Mouse (Mus musculus) liver, embryonic 15.5 days (tissue): ENCODE data around the gene 1700067P10Rik. TPM values are rescaled to one million over a fixed set of nuclear protein-coding genes. Genes with fewer than 3 reads are reported as not detected.

Source experiments
- ATAC-seq: fragments of 200-750 bp; cut with Nextera tagmentation; 2 replicates; pipeline ENCODE4 v1.8.0; 2017; ENCODE audit warnings: moderate number of reproducible peaks, mild to moderate bottlenecking, moderate library complexity; ENCODE audit not compliant: insufficient read depth
- H3K27ac ChIP-seq: fragments of 300-500 bp; sonication (generic); replicated peaks from 2 replicates; pipeline ENCODE4 v1.5.1; 2015; ENCODE audit warnings: mild to moderate bottlenecking, inconsistent platforms
- H3K27me3 ChIP-seq: fragments of 300-500 bp; sonication (generic); 2 replicates; pipeline ENCODE4 v1.6.1; 2015; ENCODE audit warnings: mild to moderate bottlenecking, inconsistent platforms
- H3K36me3 ChIP-seq: fragments of 300-500 bp; sonication (generic); replicated peaks from 2 replicates; pipeline ENCODE4 v1.6.1; 2015; ENCODE audit warnings: moderate library complexity, mild to moderate bottlenecking, inconsistent platforms
- H3K4me1 ChIP-seq: fragments of 300-500 bp; sonication (generic); replicated peaks from 2 replicates; pipeline ENCODE4 v1.6.1; 2015; ENCODE audit warnings: inconsistent platforms
- H3K4me2 ChIP-seq: fragments of 300-500 bp; sonication (generic); 2 replicates; pipeline ENCODE4 v1.6.1; 2015; ENCODE audit warnings: moderate library complexity, mild to moderate bottlenecking, inconsistent platforms
- H3K4me3 ChIP-seq: fragments of 300-500 bp; sonication (generic); replicated peaks from 2 replicates; pipeline ENCODE4 v1.5.1; 2015; ENCODE audit warnings: mild to moderate bottlenecking, inconsistent platforms
- H3K9ac ChIP-seq: fragments of 300-500 bp; sonication (generic); 2 replicates; pipeline ENCODE4 v1.6.1; 2015; ENCODE audit warnings: moderate library complexity, mild to moderate bottlenecking, inconsistent platforms
- H3K9me3 ChIP-seq: fragments of 300-500 bp; sonication (generic); replicated peaks from 2 replicates; pipeline ENCODE4 v1.6.1; 2016; ENCODE audit warnings: inconsistent platforms
- WGBS: fragments of 180-500 bp; shearing (Covaris S2); methylation state at CpG from one replicate; pipeline ENCODE4 v1.1.7; 2015; ENCODE audit warnings: mixed read lengths; ENCODE audit not compliant: insufficient replicate concordance; 5-methylcytosine and 5-hydroxymethylcytosine counted together
- polyA plus RNA-seq: library from polyadenylated mRNA; unstranded; fragments of >200 nt; fragmentation: Nextera tagmentation; extraction: Ambion mirVana; gene quantifications from 2 replicates; pipeline ENCODE4 v1.2.1, GENCODE M21; 2015

Gene 1700067P10Rik
- polyA plus RNA-seq, 1 experiment from 2014 or later, result not detected

- H3K27ac ChIP-seq, result no peak overlapping the region
- H3K27me3 ChIP-seq, result no peaks in the 10 kb centered on the region
- no peak overlapping the region for H3K4me2 ChIP-seq
- no peak for ATAC-seq
- whole genome bisulfite sequencing, result 13% methylated on average over 3 of the region's 3 CpGs
- no peaks in the 10 kb centered on the region for H3K4me1 ChIP-seq
- no peak overlapping the region for H3K9ac ChIP-seq
- H3K36me3 ChIP-seq, result no peaks in the 10 kb centered on the region
- no peaks in the 10 kb centered on the region for H3K9me3 ChIP-seq
- no peak overlapping the region for H3K4me3 ChIP-seq
Observed at GRCm38 (mm10) chr17:48119656-48120055, 30.5 kb downstream of the 1700067P10Rik start.

DNA sequence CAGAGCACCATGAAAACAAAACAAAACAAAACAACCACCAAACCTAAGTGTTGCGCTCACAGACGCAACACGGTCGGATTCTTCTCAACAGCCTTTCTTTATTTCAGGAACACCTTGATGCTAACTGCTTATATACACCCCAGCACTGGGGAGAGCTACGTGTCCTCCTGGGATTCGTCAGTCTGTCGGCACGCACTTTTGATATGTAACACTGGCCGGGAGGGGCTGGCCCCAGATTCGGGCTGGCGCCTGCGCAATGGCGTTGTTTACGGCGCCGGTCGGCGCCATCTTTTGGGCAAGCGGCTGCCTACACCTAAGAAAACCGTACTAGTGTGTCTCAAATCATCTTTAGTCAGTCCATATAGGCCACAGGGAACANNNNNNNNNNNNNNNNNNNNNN, 31.3 kb downstream of the 1700067P10Rik start:
- no peak overlapping the region for H3K27ac ChIP-seq
- H3K4me1 ChIP-seq, result no peaks in the 10 kb centered on the region
- ATAC-seq, result no peak
- H3K4me3 ChIP-seq, result no peak overlapping the region
- no peak overlapping the region for H3K4me2 ChIP-seq
- no peaks in the 10 kb centered on the region for H3K36me3 ChIP-seq
- H3K27me3 ChIP-seq, result no peaks in the 10 kb centered on the region
- H3K9ac ChIP-seq, result no peak overlapping the region
- no peaks in the 10 kb centered on the region for H3K9me3 ChIP-seq
- 85% methylated on average over 20 of the region's 20 CpGs for WGBS

- Histone ChIP-seq H3K4me1 (no peaks in the 10 kb centered on the region), H3K4me2 (no peak overlapping the region), H3K4me3 (no peak overlapping the region), H3K27ac (no peak overlapping the region), H3K9ac (no peak overlapping the region), H3K27me3 (no peaks in the 10 kb centered on the region), H3K36me3 (no peaks in the 10 kb centered on the region), H3K9me3 (no peaks in the 10 kb centered on the region)
- ATAC-seq, result no peak
- 64% methylated on average over 2 of the region's 2 CpGs for WGBS
Observed at GRCm38 (mm10) chr17:48132810-48133209, 43.7 kb downstream of the 1700067P10Rik start.

Other genes starting within 250 kb of the 1700067P10Rik start
- 4.6 and 4.8 TPM in 2 replicates for gene Foxp4, start 164.7 kb upstream of the 1700067P10Rik start, polyA plus RNA-seq
- gene 1700122O11Rik, start 51.0 kb upstream of the 1700067P10Rik start, polyA plus RNA-seq, result not detected in 2 replicates
- 0.70 and 0.84 TPM in 2 replicates for gene 9830107B12Rik, start 56.9 kb downstream of the 1700067P10Rik start, polyA plus RNA-seq
- gene A530064D06Rik, start 78.0 kb downstream of the 1700067P10Rik start, polyA plus RNA-seq, result 1.0 and 1.2 TPM in 2 replicates
- 1.5 and 2.0 TPM in 2 replicates for gene Trem1, start 143.4 kb downstream of the 1700067P10Rik start, polyA plus RNA-seq
- 8.7 and 9.5 TPM in 2 replicates for gene Trem3, start 158.5 kb downstream of the 1700067P10Rik start, polyA plus RNA-seq
- 5.0 and 5.1 TPM in 2 replicates for gene Treml4, start 175.0 kb downstream of the 1700067P10Rik start, polyA plus RNA-seq
- 3.7 and 3.8 TPM in 2 replicates for gene Treml2, start 210.2 kb downstream of the 1700067P10Rik start, polyA plus RNA-seq
- 3.9 and 4.3 TPM in 2 replicates for gene B430306N03Rik, start 226.8 kb downstream of the 1700067P10Rik start, polyA plus RNA-seq